Mouse (Mus musculus) heart, embryonic 13.5 days (tissue): Measurements from ENCODE around the gene Dock8. TPM values are rescaled to one million over a fixed set of nuclear protein-coding genes. Genes with fewer than 3 reads are reported as not detected.

ENCODE experiments used
- ATAC-seq: fragments of 200-750 bp; cut with Nextera tagmentation; 2 replicates; pipeline ENCODE4 v1.8.0; 2017; ENCODE audit warnings: moderate TSS enrichment; ENCODE audit not compliant: insufficient number of reproducible peaks, low FRiP score, low TSS enrichment; ENCODE audit errors: extremely low read depth
- H3K27ac ChIP-seq: fragments of 300-500 bp; sonication (generic); replicated peaks from 2 replicates; pipeline ENCODE4 v1.5.1; 2015; ENCODE audit warnings: moderate library complexity, mild to moderate bottlenecking, inconsistent platforms
- H3K27me3 ChIP-seq: fragments of 300-500 bp; sonication (generic); replicated peaks from 2 replicates; pipeline ENCODE4 v1.6.1; 2015; ENCODE audit warnings: mild to moderate bottlenecking, inconsistent platforms
- H3K36me3 ChIP-seq: fragments of 300-500 bp; sonication (generic); 2 replicates; pipeline ENCODE4 v1.6.1; 2015; ENCODE audit warnings: mild to moderate bottlenecking, inconsistent platforms
- H3K4me1 ChIP-seq: fragments of 300-500 bp; sonication (generic); 2 replicates; pipeline ENCODE4 v1.6.1; 2015; ENCODE audit warnings: inconsistent platforms
- H3K4me2 ChIP-seq: fragments of 300-500 bp; sonication (generic); 2 replicates; pipeline ENCODE4 v1.6.1; 2015; ENCODE audit warnings: inconsistent platforms, mild to moderate bottlenecking, moderate library complexity
- H3K4me3 ChIP-seq: fragments of 300-500 bp; sonication (generic); 2 replicates; pipeline ENCODE4 v1.5.1; 2015; ENCODE audit warnings: moderate library complexity, mild to moderate bottlenecking, inconsistent platforms
- H3K9ac ChIP-seq: fragments of 300-500 bp; sonication (generic); 2 replicates; pipeline ENCODE4 v1.6.1; 2015; ENCODE audit warnings: inconsistent platforms, mild to moderate bottlenecking, moderate library complexity
- H3K9me3 ChIP-seq: fragments of 300-500 bp; sonication (generic); 2 replicates; pipeline ENCODE4 v1.6.1; 2016; ENCODE audit warnings: inconsistent platforms
- WGBS: fragments of 180-500 bp; shearing (Covaris S2); methylation state at CpG from one replicate; pipeline ENCODE4 v1.1.7; 2015; ENCODE audit warnings: mixed read lengths; 5-methylcytosine and 5-hydroxymethylcytosine counted together
- polyA plus RNA-seq: library from polyadenylated mRNA; unstranded; fragments of >200 nt; fragmentation: Nextera tagmentation; extraction: Ambion mirVana; gene quantifications from 2 replicates; pipeline ENCODE4 v1.2.1, GENCODE M21; 2015

Dock8 gene
- polyA plus RNA-seq, result 2.4 and 2.6 TPM in 2 replicates

GRCm38 (mm10) chr19:24999201-24999886, at the start of gene Dock8:
TSS of gene Dock8 (plus strand) at chr19:24999534.
- ATAC-seq, result peak; percentile 25; the same call in 1 of the 2 replicates
- Histone ChIP-seq H3K36me3 (no peaks in the 10 kb centered on the region), H3K9me3 (no peaks in the 10 kb centered on the region), H3K27me3 (peaks cover 40% of the 10 kb centered on the region), H3K27ac (peak within 1 kb of the TSS; percentile 56), H3K9ac (peak within 1 kb of the TSS; percentile 84), H3K4me2 (peak within 1 kb of the TSS; percentile 93), H3K4me1 (peaks cover 27% of the 10 kb centered on the region), H3K4me3 (peak within 1 kb of the TSS; percentile 81)
- under 1% methylated on average over 105 of the region's 109 CpGs for WGBS

- Histone ChIP-seq H3K4me1 (peaks cover 9% of the 10 kb centered on the region), H3K9ac (no peak overlapping the region), H3K36me3 (peaks cover 29% of the 10 kb centered on the region), H3K27me3 (no peaks in the 10 kb centered on the region), H3K27ac (no peak overlapping the region), H3K4me3 (no peak overlapping the region), H3K4me2 (no peak overlapping the region), H3K9me3 (no peaks in the 10 kb centered on the region)
- ATAC-seq, result no peak
- 36% methylated on average over 3 of the region's 3 CpGs for WGBS
Measured at GRCm38 (mm10) chr19:24958531-24958930, 40.8 kb upstream of the Dock8 start.

- H3K36me3 ChIP-seq, result peaks cover 7% of the 10 kb centered on the region
- peak within 1 kb of the TSS; percentile 80 for H3K4me2 ChIP-seq
- no peaks in the 10 kb centered on the region for H3K27me3 ChIP-seq
- H3K9me3 ChIP-seq, result no peaks in the 10 kb centered on the region
- under 1% methylated on average over 36 of the region's 36 CpGs for WGBS
- peaks cover 9% of the 10 kb centered on the region for H3K4me1 ChIP-seq
- H3K9ac ChIP-seq, result peak within 1 kb of the TSS; percentile 89
- H3K27ac ChIP-seq, result peak within 1 kb of the TSS; percentile 62
- peak; percentile 100 for ATAC-seq
- H3K4me3 ChIP-seq, result peak within 1 kb of the TSS; percentile 86
Measured at GRCm38 (mm10) chr19:24961172-24961962, 38.0 kb upstream of the Dock8 start, which contains the start of gene Cbwd1. TSS of gene Cbwd1 (minus strand) at chr19:24961610.

DNA sequence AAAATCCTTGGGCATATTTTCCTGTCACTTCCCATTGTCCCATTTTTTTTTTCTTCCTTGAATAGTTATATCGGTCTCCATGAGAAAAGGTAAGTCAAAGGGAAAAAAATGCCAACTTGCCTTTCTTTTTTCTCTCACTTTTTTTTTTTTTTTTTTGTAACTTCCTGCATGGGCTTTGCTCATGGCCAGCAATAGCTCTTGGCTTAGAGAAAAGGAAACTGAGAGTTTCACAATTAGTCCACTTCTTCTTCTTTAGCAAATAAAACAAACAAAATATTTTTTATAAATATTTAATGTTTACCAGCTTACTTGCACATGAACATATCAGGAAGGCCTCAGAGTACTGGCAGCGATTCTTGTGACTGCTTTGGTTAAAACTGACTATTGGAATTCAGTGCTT, 33.1 kb upstream of the Dock8 start:
- no peaks in the 10 kb centered on the region for H3K27me3 ChIP-seq
- no peak for ATAC-seq
- H3K4me3 ChIP-seq, result no peak overlapping the region
- H3K9ac ChIP-seq, result no peak overlapping the region
- WGBS, result 73% methylated on average over 2 of the region's 2 CpGs
- H3K36me3 ChIP-seq, result no peaks in the 10 kb centered on the region
- no peaks in the 10 kb centered on the region for H3K9me3 ChIP-seq
- no peaks in the 10 kb centered on the region for H3K4me1 ChIP-seq
- H3K4me2 ChIP-seq, result no peak overlapping the region
- no peak overlapping the region for H3K27ac ChIP-seq

DNA sequence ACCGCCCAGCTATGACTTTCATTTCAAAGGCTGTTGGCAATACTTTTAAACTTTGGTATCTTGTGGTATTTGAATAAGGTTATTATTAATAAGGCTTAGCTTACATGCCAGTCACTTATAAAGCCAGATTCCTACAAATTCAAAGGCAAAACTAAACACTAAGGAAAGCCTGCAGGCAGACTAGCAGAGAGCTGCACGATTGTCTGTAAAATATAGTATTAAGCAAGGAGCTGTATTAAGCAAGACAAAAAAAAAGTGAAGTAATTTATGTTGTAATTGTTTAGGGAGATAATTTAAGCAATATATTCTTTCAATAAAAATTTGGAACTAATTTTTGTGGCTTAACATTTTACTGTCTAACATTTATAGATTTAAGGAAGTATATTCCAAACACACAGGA, 32.4 kb upstream of the Dock8 start:
- H3K9ac ChIP-seq, result no peak overlapping the region
- no peak for ATAC-seq

DNA sequence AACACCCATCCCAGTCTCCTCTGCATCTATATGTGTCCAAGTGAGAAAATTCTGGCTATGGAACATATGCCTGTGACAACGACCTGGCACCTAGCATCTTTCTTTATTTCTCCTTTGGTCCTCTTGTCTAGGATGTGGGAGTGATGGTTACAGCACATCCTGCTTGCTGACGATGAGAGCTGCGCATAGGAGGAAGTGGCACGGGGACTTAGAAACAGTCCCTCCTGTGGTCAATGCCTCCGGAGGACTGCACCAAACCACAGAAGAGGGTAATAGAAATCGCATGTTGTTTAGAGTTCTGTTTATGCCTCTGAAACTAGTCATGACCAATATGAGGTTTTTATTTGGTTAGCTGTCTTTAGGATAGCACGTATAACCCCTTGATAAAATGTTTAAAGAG, 28.0 kb upstream of the Dock8 start:
- Histone ChIP-seq H3K4me1 (no peaks in the 10 kb centered on the region), H3K4me2 (no peak overlapping the region), H3K9ac (no peak overlapping the region), H3K9me3 (no peaks in the 10 kb centered on the region), H3K27ac (no peak overlapping the region), H3K36me3 (no peaks in the 10 kb centered on the region), H3K27me3 (no peaks in the 10 kb centered on the region), H3K4me3 (no peak overlapping the region)
- whole genome bisulfite sequencing, result 71% methylated on average over 7 of the region's 7 CpGs
- no peak for ATAC-seq

More for the DNA sequence above, 32.4 kb upstream of the Dock8 start:
- no peaks in the 10 kb centered on the region for H3K36me3 ChIP-seq
- H3K4me3 ChIP-seq, result no peak overlapping the region
- no peak overlapping the region for H3K4me2 ChIP-seq
- no peaks in the 10 kb centered on the region for H3K9me3 ChIP-seq
- 69% methylated on average over 2 of the region's 2 CpGs for WGBS
- H3K27ac ChIP-seq, result no peak overlapping the region
- no peaks in the 10 kb centered on the region for H3K27me3 ChIP-seq
- no peaks in the 10 kb centered on the region for H3K4me1 ChIP-seq

DNA sequence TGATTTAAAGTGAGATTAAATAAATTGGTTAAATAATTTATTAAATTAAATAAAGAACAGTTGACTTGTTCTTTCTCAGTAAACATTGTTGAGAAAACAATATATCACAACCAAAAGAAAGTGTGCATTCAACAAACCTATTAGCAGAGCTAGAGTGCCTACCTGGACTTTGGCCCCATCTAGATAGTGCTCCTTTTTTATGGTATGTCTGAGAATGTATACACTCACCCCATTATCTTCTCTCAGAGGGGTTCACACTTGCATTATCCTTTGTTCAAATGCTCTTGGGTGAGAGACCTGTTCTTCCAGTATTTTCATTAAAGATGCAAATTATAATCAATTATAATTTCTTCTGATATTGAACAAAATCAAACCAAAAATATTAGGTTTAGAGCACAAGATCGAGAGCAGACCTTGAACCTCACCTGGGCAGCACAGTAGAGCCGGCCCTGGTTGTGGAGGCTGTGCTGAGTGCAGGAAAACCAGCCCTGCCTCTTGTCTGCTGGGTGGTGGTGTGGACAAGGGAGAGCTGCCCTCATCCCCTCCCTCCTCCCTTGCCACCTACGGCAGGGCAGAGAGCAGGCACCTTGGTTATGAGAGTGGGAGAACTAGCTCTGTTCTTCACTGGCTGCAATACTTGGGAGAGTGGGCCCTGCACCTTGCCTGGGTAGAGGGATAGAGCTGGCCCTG, 26.5 kb upstream of the Dock8 start:
- no peaks in the 10 kb centered on the region for H3K27me3 ChIP-seq
- WGBS, result 53% methylated on average over 3 of the region's 3 CpGs
- H3K4me1 ChIP-seq, result no peaks in the 10 kb centered on the region
- H3K27ac ChIP-seq, result no peak overlapping the region
- no peak overlapping the region for H3K4me2 ChIP-seq
- no peaks in the 10 kb centered on the region for H3K9me3 ChIP-seq
- ATAC-seq, result no peak
- H3K9ac ChIP-seq, result no peak overlapping the region
- no peak overlapping the region for H3K4me3 ChIP-seq
- no peaks in the 10 kb centered on the region for H3K36me3 ChIP-seq

DNA sequence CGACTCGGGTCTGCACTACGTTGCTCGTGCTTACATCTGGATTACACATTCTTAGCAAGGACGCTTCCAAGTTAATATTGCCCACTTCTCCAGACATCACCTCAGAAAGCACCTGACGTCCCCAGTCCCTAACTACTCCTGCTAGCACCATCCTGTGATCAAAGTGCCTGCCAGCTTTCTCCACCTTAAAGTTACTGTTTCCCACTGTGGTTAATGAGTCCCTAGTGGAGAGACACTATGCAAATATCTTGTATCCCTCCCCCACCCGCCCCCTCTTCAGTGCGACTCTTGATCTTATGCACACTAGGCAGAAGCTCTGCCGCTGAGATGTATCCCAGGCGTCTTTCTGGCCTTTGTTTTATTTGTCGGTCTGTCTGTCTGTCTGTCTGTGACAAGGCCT, 21.3 kb upstream of the Dock8 start:
- Histone ChIP-seq H3K4me2 (no peak overlapping the region), H3K9me3 (no peaks in the 10 kb centered on the region), H3K9ac (no peak overlapping the region), H3K27me3 (0 out of 2 replicates have a peak, but pooled peaks cover 2% of the 10 kb centered on the region), H3K36me3 (no peaks in the 10 kb centered on the region), H3K4me3 (no peak overlapping the region), H3K27ac (no peak overlapping the region), H3K4me1 (no peaks in the 10 kb centered on the region)
- 72% methylated on average over 11 of the region's 11 CpGs for WGBS
- ATAC-seq, result no peak

DNA sequence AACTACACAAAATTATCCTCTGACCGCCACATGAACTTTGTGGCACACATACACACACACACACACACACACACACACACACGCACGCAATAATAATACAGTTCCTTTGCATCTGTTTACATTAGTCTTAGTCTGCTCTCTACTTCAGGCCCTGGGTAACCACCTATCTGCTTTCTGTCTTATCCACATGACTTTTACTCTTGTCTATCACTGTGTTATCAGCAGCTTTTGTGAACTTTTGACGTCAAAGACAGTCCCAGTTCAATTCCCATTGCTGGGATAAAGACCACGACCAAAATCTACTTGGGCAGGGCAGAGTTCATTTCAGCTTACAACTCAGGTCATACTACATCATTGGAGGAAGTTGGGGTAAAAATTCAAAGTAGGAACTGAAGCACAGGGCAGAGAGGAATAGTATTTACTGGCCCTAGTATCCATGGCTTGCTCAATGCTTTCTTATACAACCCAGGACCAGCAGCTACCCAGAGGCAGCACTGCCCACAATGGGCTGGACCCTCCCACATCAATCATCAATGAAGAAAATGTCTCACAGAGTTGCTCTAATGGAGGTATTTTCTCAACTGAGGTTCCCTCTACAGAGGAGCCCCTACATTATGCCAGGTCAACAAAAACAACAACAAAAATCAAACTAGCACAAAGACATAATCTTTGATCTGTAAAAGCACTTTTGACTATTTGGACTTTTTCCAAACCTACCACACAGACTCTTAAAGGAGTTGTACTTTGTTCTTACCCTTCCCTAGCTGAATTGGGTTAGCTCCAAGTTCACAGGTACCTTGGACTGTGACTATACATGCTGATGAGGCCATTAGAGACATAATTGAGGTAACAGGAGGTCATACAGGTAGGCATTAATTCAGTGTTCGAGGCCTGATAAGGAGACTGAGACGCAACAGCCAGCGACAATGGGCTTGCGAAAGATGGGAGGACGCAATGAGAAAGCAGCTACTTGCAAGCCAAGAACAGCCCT, 20.2 kb upstream of the Dock8 start:
- no peak overlapping the region for H3K4me2 ChIP-seq
- WGBS, result 73% methylated on average over 10 of the region's 10 CpGs
- no peak for ATAC-seq
- no peaks in the 10 kb centered on the region for H3K9me3 ChIP-seq
- H3K27me3 ChIP-seq, result 0 out of 2 replicates have a peak, but pooled peaks cover 2% of the 10 kb centered on the region
- no peaks in the 10 kb centered on the region for H3K4me1 ChIP-seq
- H3K4me3 ChIP-seq, result no peak overlapping the region
- H3K27ac ChIP-seq, result no peak overlapping the region
- H3K36me3 ChIP-seq, result no peaks in the 10 kb centered on the region
- no peak overlapping the region for H3K9ac ChIP-seq

DNA sequence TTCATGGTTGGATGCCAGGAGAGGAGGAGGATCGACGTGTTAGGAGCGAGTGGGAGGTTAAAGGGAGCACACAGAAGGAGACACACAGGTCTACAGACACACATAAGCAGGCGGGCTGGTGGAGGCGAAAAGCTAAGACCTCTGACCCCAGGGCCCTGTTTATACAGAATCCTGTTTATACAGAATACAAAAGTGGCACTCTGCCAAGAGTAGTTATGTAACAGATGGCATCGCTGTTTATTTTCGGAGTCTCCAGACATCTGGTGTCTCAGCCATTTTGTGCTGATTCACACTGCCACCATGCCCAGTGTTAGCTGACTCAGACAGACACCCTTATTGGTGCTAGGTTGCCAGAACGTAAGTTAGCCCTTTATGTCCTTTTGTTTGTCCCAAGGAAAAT, 18.0 kb upstream of the Dock8 start:
- Histone ChIP-seq H3K4me2 (no peak overlapping the region), H3K4me1 (no peaks in the 10 kb centered on the region), H3K9ac (no peak overlapping the region), H3K4me3 (no peak overlapping the region), H3K36me3 (no peaks in the 10 kb centered on the region), H3K27me3 (0 out of 2 replicates have a peak, but pooled peaks cover 2% of the 10 kb centered on the region), H3K9me3 (no peaks in the 10 kb centered on the region), H3K27ac (no peak overlapping the region)
- 68% methylated on average over 8 of the region's 8 CpGs for WGBS
- no peak for ATAC-seq
